Mouse (Mus musculus): Measurements from ENCODE around the gene Epb41l1. TPM values are rescaled to one million over a fixed set of nuclear protein-coding genes. Genes with fewer than 3 reads are reported as not detected.

Gene Epb41l1
- polyA plus RNA-seq, 1 experiment from 2014 or later, result 3.7 TPM

GRCm38 (mm10) chr2:156482299-156482698, 61.6 kb downstream of the Epb41l1 start:
- Histone ChIP-seq H3K4me2 (replicated peaks) (no peak overlapping the region), H3K4me3 (no peak overlapping the region), H3K4me1 (peaks cover 3% of the 10 kb centered on the region), H3K27ac (no peak overlapping the region), H3K36me3 (no peaks in the 10 kb centered on the region), H3K9me3 (no peaks in the 10 kb centered on the region), H3K9ac (no peak overlapping the region), H3K27me3 (no peaks in the 10 kb centered on the region)
- no peak for ATAC-seq (ENCODE audit: low FRiP score, low read depth)
- WGBS, result 36% methylated on average over 13 of the region's 13 CpGs

- no peak overlapping the region for H3K27ac ChIP-seq
- no peaks in the 10 kb centered on the region for H3K27me3 ChIP-seq
- H3K4me3 ChIP-seq, result no peak overlapping the region
- WGBS, result 88% methylated on average over 3 of the region's 3 CpGs
- no peak overlapping the region for H3K4me2 ChIP-seq (replicated peaks)
- H3K36me3 ChIP-seq, result no peaks in the 10 kb centered on the region
- no peaks in the 10 kb centered on the region for H3K9me3 ChIP-seq
- H3K4me1 ChIP-seq, result no peaks in the 10 kb centered on the region
- no peak for ATAC-seq (ENCODE audit: low FRiP score, low read depth)
- no peak overlapping the region for H3K9ac ChIP-seq
These were observed 62.1 kb downstream of the Epb41l1 start for GRCm38 (mm10) chr2:156482764-156483163.

GRCm38 (mm10) chr2:156483204-156483603, 62.5 kb downstream of the Epb41l1 start:
- no peaks in the 10 kb centered on the region for H3K36me3 ChIP-seq
- H3K9me3 ChIP-seq, result no peaks in the 10 kb centered on the region
- 90% methylated on average over 7 of the region's 7 CpGs for WGBS
- no peak overlapping the region for H3K27ac ChIP-seq
- no peak overlapping the region for H3K9ac ChIP-seq
- no peak overlapping the region for H3K4me3 ChIP-seq
- no peak overlapping the region for H3K4me2 ChIP-seq (replicated peaks)
- no peaks in the 10 kb centered on the region for H3K27me3 ChIP-seq
- H3K4me1 ChIP-seq, result no peaks in the 10 kb centered on the region
- no peak for ATAC-seq (ENCODE audit: low FRiP score, low read depth)

DNA sequence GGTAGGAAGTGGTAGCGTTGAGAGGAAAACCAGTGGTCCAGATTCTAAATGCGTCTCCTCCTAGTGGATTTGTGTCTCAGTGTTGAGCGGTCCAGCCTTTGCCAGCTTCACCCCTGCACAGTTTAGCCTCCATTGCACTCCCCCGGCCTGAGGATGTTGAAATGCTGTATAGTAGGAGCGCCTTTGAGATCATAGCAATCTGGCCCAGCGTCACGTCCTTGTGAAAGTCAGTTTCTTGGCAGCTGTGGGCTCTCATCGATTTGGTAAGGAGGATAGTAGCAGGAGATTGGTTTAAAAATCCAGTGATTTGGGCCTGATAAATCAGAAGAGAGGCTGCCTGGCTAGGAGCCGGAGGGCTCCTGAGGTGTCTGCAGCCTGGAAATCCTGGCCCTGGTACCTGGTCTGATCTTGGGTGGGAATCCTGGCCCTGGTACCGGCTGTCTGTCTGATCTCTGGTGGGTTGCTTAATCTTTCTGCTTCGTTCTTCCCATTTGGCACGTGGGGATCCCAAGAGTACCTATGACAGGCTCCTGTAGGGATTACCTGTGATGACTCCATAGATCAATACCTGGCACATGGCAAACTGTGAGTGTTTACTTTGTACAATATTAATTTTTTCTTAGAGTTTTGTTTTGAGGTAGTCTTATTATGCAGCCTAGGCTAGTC, 65.5 kb downstream of the Epb41l1 start:
- no peaks in the 10 kb centered on the region for H3K9me3 ChIP-seq
- 90% methylated on average over 12 of the region's 12 CpGs for WGBS

DNA sequence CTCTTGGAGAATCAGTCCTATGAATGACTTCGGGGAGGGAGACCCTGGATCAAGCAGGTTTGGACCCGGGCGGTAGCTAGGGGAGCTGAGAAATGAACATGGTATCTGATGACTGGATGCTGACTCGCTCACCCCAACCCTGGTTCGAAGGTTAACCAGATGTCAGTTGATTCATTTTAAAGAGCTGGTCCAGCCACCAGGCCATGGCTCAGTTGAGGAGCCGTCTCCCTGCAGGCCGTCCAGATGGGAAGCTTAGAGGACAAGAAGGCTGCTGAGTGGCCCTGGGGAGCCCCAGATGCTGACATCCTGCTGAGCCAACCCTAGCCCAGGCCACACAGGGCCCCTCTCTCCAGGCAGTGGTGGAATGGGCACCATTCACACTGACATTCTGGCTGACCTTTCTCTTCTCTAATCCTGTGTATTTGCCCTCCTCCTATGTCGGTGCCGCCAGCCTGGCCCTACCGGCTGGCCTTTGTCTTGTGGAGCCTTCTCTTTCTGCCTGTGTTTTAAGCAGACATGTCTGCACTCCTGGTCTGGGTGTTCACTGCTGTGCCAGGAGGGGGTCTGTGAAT, 67.0 kb downstream of the Epb41l1 start:
- H3K4me2 ChIP-seq (replicated peaks), result no peak overlapping the region
- H3K27me3 ChIP-seq, result no peaks in the 10 kb centered on the region
- H3K9ac ChIP-seq, result no peak overlapping the region
- WGBS, result 84% methylated on average over 10 of the region's 10 CpGs
- H3K27ac ChIP-seq, result no peak overlapping the region
- H3K9me3 ChIP-seq, result no peaks in the 10 kb centered on the region
- no peak for ATAC-seq (ENCODE audit: low FRiP score, low read depth)
- H3K4me1 ChIP-seq, result 0 out of 2 replicates have a peak, but pooled peaks cover 4% of the 10 kb centered on the region
- H3K36me3 ChIP-seq, result no peaks in the 10 kb centered on the region
- no peak overlapping the region for H3K4me3 ChIP-seq

More for the DNA sequence above, 65.5 kb downstream of the Epb41l1 start:
- no peak overlapping the region for H3K4me3 ChIP-seq
- no peak for ATAC-seq (ENCODE audit: low FRiP score, low read depth)
- H3K4me2 ChIP-seq (replicated peaks), result no peak overlapping the region
- H3K4me1 ChIP-seq, result 0 out of 2 replicates have a peak, but pooled peaks cover 4% of the 10 kb centered on the region
- H3K27ac ChIP-seq, result no peak overlapping the region
- no peaks in the 10 kb centered on the region for H3K27me3 ChIP-seq
- no peaks in the 10 kb centered on the region for H3K36me3 ChIP-seq
- no peak overlapping the region for H3K9ac ChIP-seq

- Histone ChIP-seq H3K4me1 (0 out of 2 replicates have a peak, but pooled peaks cover 4% of the 10 kb centered on the region), H3K4me2 (replicated peaks) (no peak overlapping the region), H3K36me3 (no peaks in the 10 kb centered on the region), H3K9me3 (no peaks in the 10 kb centered on the region), H3K27ac (no peak overlapping the region), H3K9ac (no peak overlapping the region), H3K27me3 (no peaks in the 10 kb centered on the region), H3K4me3 (no peak overlapping the region)
- no peak for ATAC-seq (ENCODE audit: low FRiP score, low read depth)
- 74% methylated on average over 8 of the region's 8 CpGs for WGBS
These were observed 67.6 kb downstream of the Epb41l1 start for GRCm38 (mm10) chr2:156488166-156488814.

- WGBS, result 61% methylated on average over 11 of the region's 11 CpGs
- no peaks in the 10 kb centered on the region for H3K9me3 ChIP-seq
- ATAC-seq (ENCODE audit: low FRiP score, low read depth), result no peak
- H3K4me1 ChIP-seq, result 0 out of 2 replicates have a peak, but pooled peaks cover 4% of the 10 kb centered on the region
- H3K9ac ChIP-seq, result no peak overlapping the region
- no peaks in the 10 kb centered on the region for H3K27me3 ChIP-seq
- no peak overlapping the region for H3K4me3 ChIP-seq
- peaks cover 14% of the 10 kb centered on the region for H3K36me3 ChIP-seq
- no peak overlapping the region for H3K4me2 ChIP-seq (replicated peaks)
- H3K27ac ChIP-seq, result no peak overlapping the region
These were observed 69.5 kb downstream of the Epb41l1 start for GRCm38 (mm10) chr2:156490176-156490575.

- Histone ChIP-seq H3K9ac (no peak overlapping the region), H3K27ac (no peak overlapping the region), H3K9me3 (no peaks in the 10 kb centered on the region), H3K4me3 (no peak overlapping the region), H3K36me3 (peaks cover 31% of the 10 kb centered on the region), H3K4me2 (replicated peaks) (no peak overlapping the region), H3K4me1 (0 out of 2 replicates have a peak, but pooled peaks cover 4% of the 10 kb centered on the region), H3K27me3 (no peaks in the 10 kb centered on the region)
- no peak for ATAC-seq (ENCODE audit: low FRiP score, low read depth)
- WGBS, result 72% methylated on average over 5 of the region's 5 CpGs
These were observed 71.1 kb downstream of the Epb41l1 start for GRCm38 (mm10) chr2:156491796-156492195.

- Histone ChIP-seq H3K9me3 (no peaks in the 10 kb centered on the region), H3K9ac (no peak overlapping the region), H3K4me2 (replicated peaks) (no peak overlapping the region), H3K27me3 (no peaks in the 10 kb centered on the region), H3K36me3 (peaks cover 47% of the 10 kb centered on the region), H3K4me1 (0 out of 2 replicates have a peak, but pooled peaks cover 4% of the 10 kb centered on the region), H3K27ac (no peak overlapping the region), H3K4me3 (no peak overlapping the region)
- ATAC-seq (ENCODE audit: low FRiP score, low read depth), result no peak
- WGBS, result 48% methylated on average over 9 of the region's 9 CpGs
These were observed 73.1 kb downstream of the Epb41l1 start for GRCm38 (mm10) chr2:156493766-156494165.

DNA sequence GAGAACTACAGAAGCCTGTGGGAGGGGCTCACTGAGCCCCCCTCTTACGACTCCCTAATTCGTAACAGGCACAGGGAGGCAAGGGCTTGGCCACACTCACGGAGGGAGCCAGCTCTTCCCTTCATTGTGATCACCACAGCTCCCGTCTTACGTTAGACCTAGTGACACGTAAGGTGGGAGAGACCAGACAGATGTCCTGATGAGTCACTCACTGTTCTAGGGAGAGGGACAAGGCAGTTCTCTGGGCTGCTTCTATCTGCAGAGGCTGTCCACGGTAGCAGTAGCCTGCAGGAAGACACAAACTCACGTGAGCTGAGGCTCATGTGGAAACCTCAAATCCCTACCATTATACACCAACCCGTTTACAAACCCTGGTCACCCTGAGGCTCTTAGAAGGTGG, 73.8 kb downstream of the Epb41l1 start:
- Histone ChIP-seq H3K9me3 (no peaks in the 10 kb centered on the region), H3K27ac (no peak overlapping the region), H3K4me3 (no peak overlapping the region), H3K27me3 (no peaks in the 10 kb centered on the region), H3K36me3 (peaks cover 54% of the 10 kb centered on the region), H3K9ac (no peak overlapping the region), H3K4me2 (replicated peaks) (no peak overlapping the region), H3K4me1 (0 out of 2 replicates have a peak, but pooled peaks cover 4% of the 10 kb centered on the region)
- 68% methylated on average over 9 of the region's 9 CpGs for WGBS
- no peak for ATAC-seq (ENCODE audit: low FRiP score, low read depth)

DNA sequence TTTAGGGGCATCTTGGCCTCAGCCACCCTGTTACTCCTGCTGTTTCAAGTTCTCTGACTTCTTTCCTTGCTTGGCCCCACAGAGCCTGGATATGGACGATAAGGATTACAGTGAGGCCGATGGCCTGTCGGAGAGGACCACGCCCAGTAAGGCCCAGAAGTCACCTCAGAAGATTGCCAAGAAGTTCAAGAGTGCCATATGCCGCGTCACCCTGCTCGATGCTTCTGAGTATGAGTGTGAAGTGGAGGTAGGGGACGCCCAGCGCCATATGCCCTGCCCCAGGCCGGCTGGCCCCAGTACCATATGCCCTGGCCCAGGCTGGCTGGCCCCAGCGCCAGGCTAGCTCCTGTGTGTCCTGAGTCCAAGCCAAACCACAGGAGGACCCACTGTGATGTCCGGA, 74.2 kb downstream of the Epb41l1 start:
- Histone ChIP-seq H3K4me2 (replicated peaks) (no peak overlapping the region), H3K4me1 (0 out of 2 replicates have a peak, but pooled peaks cover 4% of the 10 kb centered on the region), H3K4me3 (no peak overlapping the region), H3K9ac (no peak overlapping the region), H3K27ac (no peak overlapping the region), H3K9me3 (no peaks in the 10 kb centered on the region), H3K27me3 (no peaks in the 10 kb centered on the region), H3K36me3 (peaks cover 58% of the 10 kb centered on the region)
- 92% methylated on average over 12 of the region's 12 CpGs for WGBS
- ATAC-seq (ENCODE audit: low FRiP score, low read depth), result no peak

DNA sequence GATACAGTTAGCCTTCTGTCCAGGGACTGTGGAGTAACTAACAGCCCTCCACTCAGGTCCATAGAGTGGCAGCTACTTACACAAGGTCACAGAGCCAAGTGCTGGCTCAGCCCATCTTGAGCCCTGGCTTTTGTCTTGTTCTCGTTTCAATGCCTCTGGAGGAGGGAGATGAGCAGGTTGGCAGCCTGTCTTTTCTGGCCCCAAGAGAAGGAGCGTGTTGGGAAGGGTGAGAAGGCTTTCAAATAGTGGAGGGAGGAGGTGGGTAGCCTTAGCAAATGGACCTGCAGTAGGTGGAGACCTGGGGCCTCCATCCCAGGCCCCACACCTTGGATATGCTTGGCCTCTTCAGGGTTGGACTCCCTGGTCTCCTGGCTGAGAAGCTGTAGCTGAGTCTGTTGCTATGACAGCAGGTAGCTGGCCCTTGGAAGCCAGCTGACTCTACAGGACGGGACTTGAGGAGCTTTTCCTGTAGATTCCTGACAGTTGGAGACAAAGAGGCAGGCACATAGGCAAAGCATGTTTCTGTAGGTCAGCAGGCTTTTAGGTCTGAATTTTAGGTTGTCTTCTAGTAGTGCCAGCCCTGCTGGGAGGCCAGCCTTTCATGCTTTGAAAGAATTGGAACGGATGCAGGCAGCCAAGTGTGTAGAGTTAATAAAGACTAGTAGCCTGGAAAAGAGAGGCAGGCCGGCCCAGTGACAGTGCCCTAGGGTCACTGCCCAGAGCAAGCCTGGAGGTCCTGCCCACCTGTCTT, 76.3 kb downstream of the Epb41l1 start:
- ATAC-seq (ENCODE audit: low FRiP score, low read depth), result no peak
- no peak overlapping the region for H3K27ac ChIP-seq

More for the DNA sequence above, 76.3 kb downstream of the Epb41l1 start:
- Histone ChIP-seq H3K4me3 (no peak overlapping the region), H3K9ac (no peak overlapping the region), H3K27me3 (no peaks in the 10 kb centered on the region), H3K9me3 (no peaks in the 10 kb centered on the region), H3K4me2 (replicated peaks) (no peak overlapping the region), H3K4me1 (no peaks in the 10 kb centered on the region), H3K36me3 (peaks cover 78% of the 10 kb centered on the region)
- 80% methylated on average over 5 of the region's 5 CpGs for WGBS
